Mouse (Mus musculus): ENCODE measurements at regions not wholly inside any gene's neighbourhood (a gene's known extent, or its start where the extent isn't known, plus 50 kb on each side); places are given as distances from the start of the nearest gene placed in this dataset.

DNA sequence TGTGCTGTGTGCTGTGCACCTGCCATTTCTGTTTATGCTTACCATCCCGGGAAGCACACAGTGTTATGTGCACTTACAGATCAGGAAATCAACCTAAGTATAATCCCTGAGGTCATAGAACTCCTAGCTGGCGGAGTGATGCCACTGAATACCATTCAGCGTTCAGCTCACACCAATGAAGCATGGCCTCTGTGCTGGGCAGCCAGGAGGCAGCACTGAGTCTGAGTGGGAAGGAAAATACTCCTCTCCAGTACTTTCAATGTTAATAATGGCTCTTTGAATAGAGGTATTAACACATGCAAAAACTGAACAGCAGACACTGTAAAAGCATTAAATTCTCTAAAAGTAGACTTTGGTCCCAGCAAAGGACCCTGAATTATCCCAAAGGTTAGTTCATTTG lies 85.7 kb upstream of the 4933402D24Rik start:
- TF ChIP-seq EP300 (IDR thresholded peaks at IDR 0.05; ENCODE audit: low read depth): no peak
- peak; percentile 39; the same call in 1 of the 2 replicates for TF ChIP-seq CTCF (IDR thresholded peaks at IDR 0.05; ENCODE audit: low read depth)
